In the genomic region with DNA sequence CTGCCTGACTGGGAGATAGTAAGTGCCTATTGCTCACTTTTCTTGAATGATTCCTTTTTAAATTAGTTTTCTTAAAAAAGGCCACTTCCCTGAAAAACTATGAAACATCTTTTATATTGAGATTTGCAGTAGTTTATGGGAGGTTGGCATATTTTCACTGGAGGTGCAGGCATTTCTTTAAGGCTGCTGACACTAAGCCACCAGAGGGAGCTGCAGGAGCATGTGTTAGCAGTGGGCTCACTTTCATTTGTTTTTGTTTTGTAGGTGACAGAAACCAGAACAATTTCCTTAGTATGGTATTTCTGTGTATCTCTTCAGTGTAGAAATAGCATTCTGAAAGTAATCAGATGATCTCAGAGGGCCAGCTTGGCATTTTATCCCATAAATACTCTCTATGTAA, we compare ENCODE assay signal across 9 mouse cellular contexts. TPM values are rescaled to one million over a fixed set of nuclear protein-coding genes. Genes with fewer than 3 reads are reported as not detected.
DNase-seq lines count a peak whose midpoint lies in the region; ATAC-seq and TF ChIP-seq lines count a peak whose summit lies in the region.
"Had no signal": no experiment of that assay in that cellular context is flagged by ENCODE, and none has a peak within 500 bp of the region (broad histone marks: within the 10 kb centered on the region; RNA-seq: fewer than 3 reads in every experiment).

No protein-coding gene starts in this region.

- no peaks in the 10 kb centered on the region for H3K4me1 ChIP-seq in bone marrow macrophage, adult 2 months (ENCODE audit: control insufficient read depth, insufficient read depth, low read length)
- H3K4me1 ChIP-seq in forebrain, embryonic 11.5 days (replicated peaks; ENCODE audit: control insufficient read depth, insufficient read depth, low read length), result 0 out of 2 replicates have a peak, but pooled peaks cover 2% of the 10 kb centered on the region
- H3K4me1 ChIP-seq in liver, embryonic 11.5 days (replicated peaks; ENCODE audit: control insufficient read depth, insufficient read depth, low read length), result no peaks in the 10 kb centered on the region
- H3K4me1 ChIP-seq: heart, embryonic 13.5 days had no signal

- TF ChIP-seq POLR2A in bone marrow macrophage, adult 2 months (IDR thresholded peaks at IDR 0.05; ENCODE audit: borderline replicate concordance, low read depth, low read length), result no peak

- no peaks in the 10 kb centered on the region for H3K36me3 ChIP-seq in forebrain, embryonic 11.5 days (ENCODE audit: control insufficient read depth, insufficient read depth, low read length)
- H3K36me3 ChIP-seq in liver, embryonic 11.5 days (ENCODE audit: control insufficient read depth, insufficient read depth, low read length), result 0 out of 2 replicates have a peak, but pooled peaks cover 5% of the 10 kb centered on the region

- no peak overlapping the region for H3K9ac ChIP-seq in forebrain, embryonic 11.5 days (ENCODE audit: low read length)
- no peak overlapping the region for H3K9ac ChIP-seq in liver, embryonic 11.5 days (ENCODE audit: low read depth, low read length)
- H3K9ac ChIP-seq: heart, embryonic 13.5 days had no signal

- H3K4me2 ChIP-seq in forebrain, embryonic 11.5 days (ENCODE audit: low read depth, low read length, severe bottlenecking), result no peak overlapping the region
- no peak overlapping the region for H3K4me2 ChIP-seq in liver, embryonic 11.5 days
- H3K4me2 ChIP-seq: heart, embryonic 13.5 days had no signal

- TF ChIP-seq CTCF in bone marrow macrophage, adult 2 months (IDR thresholded peaks at IDR 0.05; ENCODE audit: low read depth, low read length), result peak; percentile 41; the same call in 1 of the 2 replicates

- no peaks in the 10 kb centered on the region for H3K9me3 ChIP-seq in forebrain, embryonic 11.5 days (ENCODE audit: control insufficient read depth, low read length)
- H3K9me3 ChIP-seq in liver, embryonic 11.5 days (ENCODE audit: control insufficient read depth, low read length), result no peaks in the 10 kb centered on the region
- H3K9me3 ChIP-seq: heart, embryonic 13.5 days had no signal

- DNase-seq in urinary bladder, postnatal 25 days (ENCODE audit: low spot score), result peak; percentile 54
- DNase-seq in urinary bladder, postnatal 10 days (ENCODE audit: low spot score), result no peak
- DNase-seq in forebrain, embryonic 11.5 days (ENCODE audit: low spot score), result peak; percentile 74
- DNase-seq in kidney, adult 9 months, result peak; percentile 66
- no peak for DNase-seq in liver, embryonic 11.5 days (ENCODE audit: low spot score)

- H3K27me3 ChIP-seq in forebrain, embryonic 11.5 days (ENCODE audit: control insufficient read depth, insufficient read depth, low read length), result no peaks in the 10 kb centered on the region
- no peaks in the 10 kb centered on the region for H3K27me3 ChIP-seq in liver, embryonic 11.5 days (replicated peaks; ENCODE audit: control insufficient read depth, insufficient read depth, low read length)
- H3K27me3 ChIP-seq: heart, embryonic 13.5 days had no signal

- no peak for ATAC-seq in forebrain, embryonic 11.5 days (replicated peaks; ENCODE audit: low FRiP score)
- peak; percentile 56; the same call in 1 of the 2 replicates for ATAC-seq in liver, embryonic 11.5 days (replicated peaks; ENCODE audit: low FRiP score)
- 0 out of 2 replicates have a peak, but pooled peaks have one; percentile 39 for ATAC-seq in neutrophil, adult 5-6 weeks (ENCODE audit: extremely low read depth, insufficient number of reproducible peaks, low FRiP score, poor library complexity, severe bottlenecking)
- ATAC-seq in monocyte, adult 5-6 weeks (replicated peaks; ENCODE audit: insufficient number of reproducible peaks, low FRiP score, low TSS enrichment, poor library complexity, severe bottlenecking), result no peak

- H3K27ac ChIP-seq in bone marrow macrophage, adult 2 months (ENCODE audit: insufficient read depth, low read depth, low read length), result no peak overlapping the region
- H3K27ac ChIP-seq in forebrain, embryonic 11.5 days (ENCODE audit: low read depth, low read length), result no peak overlapping the region
- H3K27ac ChIP-seq in liver, embryonic 11.5 days (ENCODE audit: low read depth, low read length), result no peak overlapping the region
- H3K27ac ChIP-seq: heart, embryonic 13.5 days had no signal

- H3K4me3 ChIP-seq in bone marrow macrophage, adult 2 months (ENCODE audit: insufficient read depth, low read length), result no peak overlapping the region
- H3K4me3 ChIP-seq in forebrain, embryonic 11.5 days (ENCODE audit: low read depth, low read length), result no peak overlapping the region
- H3K4me3 ChIP-seq in liver, embryonic 11.5 days (ENCODE audit: low read depth, low read length), result no peak overlapping the region
- H3K4me3 ChIP-seq: heart, embryonic 13.5 days had no signal

RNA-seq across cellular contexts. Expression of a gene that starts 49.0 kb away (rescaled TPM):
- 5.9 and 8.5 TPM in 2 replicates for polyA plus RNA-seq in bone marrow macrophage, adult 2 months (2012; ENCODE audit: insufficient read depth, insufficient read length, missing spikeins)
- polyA plus RNA-seq in forebrain, embryonic 11.5 days (2014; fragmentation: Nextera tagmentation; extraction: Ambion mirVana), result 20.5 and 23.3 TPM in 2 replicates
- 14.1 and 17.1 TPM in 2 replicates for polyA plus RNA-seq in liver, embryonic 11.5 days (2014; fragmentation: Nextera tagmentation; extraction: Ambion mirVana)
- total RNA-seq in neutrophil, adult 5-6 weeks (2017), result 8.6 and 12.1 TPM in 2 replicates
- 5.9 to 8.8 TPM (median 6.8 TPM) in 3 replicates for total RNA-seq in monocyte, adult 5-6 weeks (2017)

RNA-seq across cellular contexts. Expression of a gene that starts 58.9 kb away (rescaled TPM):
- 27.7 and 27.8 TPM in 2 replicates for polyA plus RNA-seq in bone marrow macrophage, adult 2 months (2012; ENCODE audit: insufficient read depth, insufficient read length, missing spikeins)
- polyA plus RNA-seq in forebrain, embryonic 11.5 days (2014; fragmentation: Nextera tagmentation; extraction: Ambion mirVana), result 39.3 and 44.4 TPM in 2 replicates
- 42.9 and 43.8 TPM in 2 replicates for polyA plus RNA-seq in liver, embryonic 11.5 days (2014; fragmentation: Nextera tagmentation; extraction: Ambion mirVana)
- total RNA-seq in neutrophil, adult 5-6 weeks (2017), result 48.3 and 58.0 TPM in 2 replicates
- 45.9 to 82.4 TPM (median 55.4 TPM) in 3 replicates for total RNA-seq in monocyte, adult 5-6 weeks (2017)

Comparison
In these comparisons a context has a peak if more than half of its experiments do, and no peak if none do; other contexts are left out.
1. DNase-seq: peak in urinary bladder, postnatal 25 days (single experiment), forebrain, embryonic 11.5 days (single experiment) and kidney, adult 9 months (single experiment); none in urinary bladder, postnatal 10 days (single experiment) and liver, embryonic 11.5 days (single experiment).
2. ATAC-seq: peak in liver, embryonic 11.5 days (single experiment) and neutrophil, adult 5-6 weeks (single experiment); none in forebrain, embryonic 11.5 days (single experiment) and monocyte, adult 5-6 weeks (single experiment).